Mouse (Mus musculus): Measurements from ENCODE around the gene Opcml.

GRCm38 (mm10) chr9:28662882-28663281 is 872.3 kb downstream of the Opcml start:
- no peak for TF ChIP-seq MAX (IDR thresholded peaks at IDR 0.05)
- no peak for TF ChIP-seq CTCF (IDR thresholded peaks at IDR 0.05; ENCODE audit: control insufficient read depth, insufficient read depth, insufficient read length)
